In the genomic region with DNA sequence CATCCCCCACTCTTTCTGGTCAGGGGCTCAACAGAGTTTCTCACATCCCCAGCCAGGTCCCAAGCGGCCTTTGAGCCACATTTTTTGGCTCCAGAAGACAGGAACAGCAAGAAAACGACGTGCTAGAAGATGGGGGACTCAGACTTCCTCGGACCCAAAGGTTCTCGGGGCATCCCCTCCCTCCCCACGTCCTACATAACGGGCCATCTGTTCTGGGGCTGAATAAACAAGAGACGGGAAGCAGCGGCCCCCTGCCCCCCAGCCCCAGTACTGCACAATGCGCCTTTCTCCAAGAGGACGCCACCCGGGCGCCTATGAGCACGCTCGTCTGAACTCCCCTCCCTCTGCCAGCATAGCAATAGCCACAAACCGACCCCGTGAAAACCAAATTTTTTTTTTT, we compare ENCODE assay signal across 8 mouse cellular contexts. TPM values are rescaled to one million over a fixed set of nuclear protein-coding genes. Genes with fewer than 3 reads are reported as not detected.
DNase-seq lines count a peak whose midpoint lies in the region; ATAC-seq and TF ChIP-seq lines count a peak whose summit lies in the region.

TSS of gene Slpi (minus strand) at position 76 of the 400 bp plus-strand sequence.

- WGBS in intestine, postnatal 0 days: 3% methylated on average over 17 of the region's 17 CpGs

- peaks cover 2% of the 10 kb centered on the region; the same call in 1 of the 2 replicates for H3K4me1 ChIP-seq in embryonic fibroblast, embryonic 13.5 days (ENCODE audit: control insufficient read depth, insufficient read depth, low read length)
- H3K4me1 ChIP-seq in intestine, postnatal 0 days (replicated peaks; ENCODE audit: control insufficient read depth, insufficient read depth, low read length): no peaks in the 10 kb centered on the region

- peak within 1 kb of the TSS; percentile 68 for H3K4me2 ChIP-seq in intestine, postnatal 0 days (replicated peaks; ENCODE audit: low read depth)

- TF ChIP-seq POLR2A in brain, embryonic 14.5 days (IDR thresholded peaks at IDR 0.05; ENCODE audit: borderline replicate concordance, extremely low read depth, insufficient read depth, insufficient read length, poor library complexity, severe bottlenecking): no peak
- no peak for TF ChIP-seq POLR2A in embryonic fibroblast, embryonic 13.5 days (IDR thresholded peaks at IDR 0.05; ENCODE audit: low read depth, low read length)

- no peaks in the 10 kb centered on the region for H3K9me3 ChIP-seq in intestine, postnatal 0 days (ENCODE audit: control insufficient read depth)

- H3K4me3 ChIP-seq in embryonic fibroblast, embryonic 13.5 days (ENCODE audit: insufficient read depth, low read length): peak within 1 kb of the TSS; percentile 43
- H3K4me3 ChIP-seq in intestine, postnatal 0 days (ENCODE audit: low read depth, low read length): peak within 1 kb of the TSS; percentile 38

- DNase-seq in layer of hippocampus, adult 11-12 months (ENCODE audit: low spot score): peak; percentile 69
- DNase-seq in layer of hippocampus, adult 9-10 months (ENCODE audit: low spot score): no peak
- DNase-seq in brain, embryonic 14.5 days (ENCODE audit: low read depth): peak; percentile 76
- DNase-seq in mesoderm, embryonic 11.5 days (ENCODE audit: low read depth, low spot score): peak; percentile 68
- peak; percentile 45 for DNase-seq in telencephalon, adult 2 months (ENCODE audit: low read depth, low spot score)
- no peak for DNase-seq in natural killer cell, adult 2 months (ENCODE audit: low spot score in 2 of 2)

- no peak for ATAC-seq in intestine, postnatal 0 days

- no peak within 1 kb of the TSS for H3K9ac ChIP-seq in intestine, postnatal 0 days (ENCODE audit: low read depth, low read length)

- H3K27me3 ChIP-seq in intestine, postnatal 0 days (replicated peaks; ENCODE audit: control insufficient read depth, insufficient read depth, low read length): peaks cover 16% of the 10 kb centered on the region

- H3K36me3 ChIP-seq in intestine, postnatal 0 days (ENCODE audit: control insufficient read depth, insufficient read depth): no peaks in the 10 kb centered on the region

- H3K27ac ChIP-seq in embryonic fibroblast, embryonic 13.5 days (ENCODE audit: insufficient read depth, low read length): no peak within 1 kb of the TSS
- H3K27ac ChIP-seq in intestine, postnatal 0 days (ENCODE audit: low read depth, low read length): no peak within 1 kb of the TSS

- TF ChIP-seq CTCF in brain, embryonic 14.5 days (IDR thresholded peaks at IDR 0.05; ENCODE audit: borderline replicate concordance, extremely low read depth, insufficient read depth, insufficient read length): peak; percentile 7; the same call in 1 of the 2 replicates
- TF ChIP-seq CTCF in embryonic fibroblast, embryonic 13.5 days (IDR thresholded peaks at IDR 0.05; ENCODE audit: borderline replicate concordance, insufficient read depth, low read length): no peak
- no peak for TF ChIP-seq CTCF in intestine, postnatal 0 days (IDR thresholded peaks at IDR 0.05; ENCODE audit: low read depth)

RNA-seq across cellular contexts. Expression of gene Slpi, which starts in this region (rescaled TPM):
- 0.22 TPM in 1 of 2 replicates, not detected in the other for polyA plus RNA-seq in brain, embryonic 14.5 days (2012; rRNA removed)
- polyA plus RNA-seq in embryonic fibroblast, embryonic 13.5 days (2011; ENCODE audit: insufficient read length, low read depth, missing spikeins): 0.90 TPM in 1 of 2 replicates, not detected in the other
- 82.5 and 95.0 TPM in 2 replicates for polyA plus RNA-seq in intestine, postnatal 0 days (2015; fragmentation: Nextera tagmentation; extraction: Ambion mirVana)

Comparison
In these comparisons a context has a peak if more than half of its experiments do, and no peak if none do; other contexts are left out.
1. RNA of gene Slpi (polyA plus RNA-seq): 82.5 to 95.0 TPM in intestine, postnatal 0 days; 0.90 TPM in embryonic fibroblast, embryonic 13.5 days and 0.22 TPM in brain, embryonic 14.5 days; every median in the first group is over 10 times any median in the second.
2. DNase-seq: peak in layer of hippocampus, adult 11-12 months (single experiment), mesoderm, embryonic 11.5 days (single experiment) and telencephalon, adult 2 months (single experiment); none in layer of hippocampus, adult 9-10 months (single experiment) and natural killer cell, adult 2 months (0 of 2).
3. Peak in DNase-seq in brain, embryonic 14.5 days; RNA of the gene not detected or under 1 TPM.